Mouse (Mus musculus): ENCODE results near the gene Afg1l. TPM values are rescaled to one million over a fixed set of nuclear protein-coding genes. Genes with fewer than 3 reads are reported as not detected.

Gene Afg1l
- polyA plus RNA-seq, 1 experiment, result not detected

GRCm38 (mm10) chr10:42278307-42278850 lies 200.0 kb downstream of the Afg1l start:
- no peak for TF ChIP-seq CTCF (IDR thresholded peaks at IDR 0.05; ENCODE audit: insufficient read depth, low read depth, low read length)
- TF ChIP-seq POLR2A (IDR thresholded peaks at IDR 0.05; ENCODE audit: insufficient read depth, low read depth, low read length), result no peak
- Histone ChIP-seq H3K27ac (ENCODE audit: insufficient read depth, low read depth, low read length) (peak overlapping the region; percentile 99), H3K4me3 (ENCODE audit: insufficient read depth, low read depth, low read length) (peak overlapping the region; percentile 71), H3K4me1 (ENCODE audit: control insufficient read depth, insufficient read depth, low read length) (peaks cover 18% of the 10 kb centered on the region)
- 1% methylated on average over 38 of the region's 38 CpGs for WGBS

- WGBS, result under 1% methylated on average over 78 of the region's 78 CpGs
- Histone ChIP-seq H3K27ac (ENCODE audit: insufficient read depth, low read depth, low read length) (peak overlapping the region; percentile 99), H3K4me1 (ENCODE audit: control insufficient read depth, insufficient read depth, low read length) (peaks cover 18% of the 10 kb centered on the region), H3K4me3 (ENCODE audit: insufficient read depth, low read depth, low read length) (peak overlapping the region; percentile 85)
- TF ChIP-seq POLR2A (IDR thresholded peaks at IDR 0.05; ENCODE audit: insufficient read depth, low read depth, low read length), result peak; percentile 61; the same call in 1 of the 2 replicates
- no peak for TF ChIP-seq CTCF (IDR thresholded peaks at IDR 0.05; ENCODE audit: insufficient read depth, low read depth, low read length)
These were observed 200.7 kb downstream of the Afg1l start for GRCm38 (mm10) chr10:42277476-42278306.

- H3K4me1 ChIP-seq (ENCODE audit: control insufficient read depth, insufficient read depth, low read length), result peaks cover 18% of the 10 kb centered on the region
- peak within 1 kb of the TSS; percentile 85 for H3K4me3 ChIP-seq (ENCODE audit: insufficient read depth, low read depth, low read length)
- WGBS, result under 1% methylated on average over 88 of the region's 88 CpGs
- TF ChIP-seq CTCF (IDR thresholded peaks at IDR 0.05; ENCODE audit: insufficient read depth, low read depth, low read length) (no peak), POLR2A (IDR thresholded peaks at IDR 0.05; ENCODE audit: insufficient read depth, low read depth, low read length) (peak; percentile 92)
- H3K27ac ChIP-seq (ENCODE audit: insufficient read depth, low read depth, low read length), result peak within 1 kb of the TSS; percentile 93
These were observed 201.6 kb downstream of the Afg1l start, which contains the start of gene Foxo3 for GRCm38 (mm10) chr10:42276507-42277345. Gene Foxo3 (minus strand): TSS chr10:42276755.

GRCm38 (mm10) chr10:42275871-42276501 lies 202.4 kb downstream of the Afg1l start:
- Histone ChIP-seq H3K4me1 (ENCODE audit: control insufficient read depth, insufficient read depth, low read length) (peaks cover 23% of the 10 kb centered on the region), H3K4me3 (ENCODE audit: insufficient read depth, low read depth, low read length) (peak overlapping the region; percentile 85), H3K27ac (ENCODE audit: insufficient read depth, low read depth, low read length) (peak overlapping the region; percentile 93)
- TF ChIP-seq CTCF (IDR thresholded peaks at IDR 0.05; ENCODE audit: insufficient read depth, low read depth, low read length) (no peak), POLR2A (IDR thresholded peaks at IDR 0.05; ENCODE audit: insufficient read depth, low read depth, low read length) (no peak)
- under 1% methylated on average over 40 of the region's 40 CpGs for WGBS

GRCm38 (mm10) chr10:42275401-42275870 lies 202.9 kb downstream of the Afg1l start:
- peak overlapping the region; percentile 85 for H3K4me3 ChIP-seq (ENCODE audit: insufficient read depth, low read depth, low read length)
- H3K27ac ChIP-seq (ENCODE audit: insufficient read depth, low read depth, low read length), result peak overlapping the region; percentile 93
- peaks cover 23% of the 10 kb centered on the region for H3K4me1 ChIP-seq (ENCODE audit: control insufficient read depth, insufficient read depth, low read length)
- WGBS, result under 1% methylated on average over 53 of the region's 54 CpGs
- no peak for TF ChIP-seq CTCF (IDR thresholded peaks at IDR 0.05; ENCODE audit: insufficient read depth, low read depth, low read length)
- no peak for TF ChIP-seq POLR2A (IDR thresholded peaks at IDR 0.05; ENCODE audit: insufficient read depth, low read depth, low read length)

- WGBS, result 6% methylated on average over 65 of the region's 65 CpGs
- peaks cover 23% of the 10 kb centered on the region for H3K4me1 ChIP-seq (ENCODE audit: control insufficient read depth, insufficient read depth, low read length)
- no peak for TF ChIP-seq CTCF (IDR thresholded peaks at IDR 0.05; ENCODE audit: insufficient read depth, low read depth, low read length)
- TF ChIP-seq POLR2A (IDR thresholded peaks at IDR 0.05; ENCODE audit: insufficient read depth, low read depth, low read length), result peak; percentile 2; the same call in 1 of the 2 replicates
- H3K27ac ChIP-seq (ENCODE audit: insufficient read depth, low read depth, low read length), result peak overlapping the region; percentile 13
- H3K4me3 ChIP-seq (ENCODE audit: insufficient read depth, low read depth, low read length), result peak overlapping the region; percentile 85
These were observed 203.5 kb downstream of the Afg1l start for GRCm38 (mm10) chr10:42274712-42275400.

GRCm38 (mm10) chr10:42273760-42274691 lies 204.3 kb downstream of the Afg1l start:
- Histone ChIP-seq H3K27ac (ENCODE audit: insufficient read depth, low read depth, low read length) (0 out of 2 replicates have a peak overlapping the region, but pooled peaks have one; percentile 13), H3K4me1 (ENCODE audit: control insufficient read depth, insufficient read depth, low read length) (peaks cover 30% of the 10 kb centered on the region), H3K4me3 (ENCODE audit: insufficient read depth, low read depth, low read length) (peak overlapping the region; percentile 85)
- TF ChIP-seq CTCF (IDR thresholded peaks at IDR 0.05; ENCODE audit: insufficient read depth, low read depth, low read length) (no peak), POLR2A (IDR thresholded peaks at IDR 0.05; ENCODE audit: insufficient read depth, low read depth, low read length) (no peak)
- 15% methylated on average over 21 of the region's 21 CpGs for WGBS

Data from olfactory bulb, adult 2 months (tissue).